Mouse (Mus musculus) pancreas, adult 10 weeks (tissue): ENCODE results near the gene Foxb2. TPM values are rescaled to one million over a fixed set of nuclear protein-coding genes. Genes with fewer than 3 reads are reported as not detected.

Experiments
- polyA plus RNA-seq: library from polyadenylated mRNA; stranded (reverse); fragments of 350-450 nt; fragmentation: Illumina TruSeq; extraction: RNeasy Lipid Tissue Mini Kit (QIAGEN cat#74804); gene quantifications from one replicate; pipeline ENCODE4 v1.2.3, GENCODE M21; 2015; ENCODE audit warnings: low read depth, low replicate concordance; ENCODE audit not compliant: insufficient read depth

The Foxb2 gene
- not detected for polyA plus RNA-seq

DNA sequence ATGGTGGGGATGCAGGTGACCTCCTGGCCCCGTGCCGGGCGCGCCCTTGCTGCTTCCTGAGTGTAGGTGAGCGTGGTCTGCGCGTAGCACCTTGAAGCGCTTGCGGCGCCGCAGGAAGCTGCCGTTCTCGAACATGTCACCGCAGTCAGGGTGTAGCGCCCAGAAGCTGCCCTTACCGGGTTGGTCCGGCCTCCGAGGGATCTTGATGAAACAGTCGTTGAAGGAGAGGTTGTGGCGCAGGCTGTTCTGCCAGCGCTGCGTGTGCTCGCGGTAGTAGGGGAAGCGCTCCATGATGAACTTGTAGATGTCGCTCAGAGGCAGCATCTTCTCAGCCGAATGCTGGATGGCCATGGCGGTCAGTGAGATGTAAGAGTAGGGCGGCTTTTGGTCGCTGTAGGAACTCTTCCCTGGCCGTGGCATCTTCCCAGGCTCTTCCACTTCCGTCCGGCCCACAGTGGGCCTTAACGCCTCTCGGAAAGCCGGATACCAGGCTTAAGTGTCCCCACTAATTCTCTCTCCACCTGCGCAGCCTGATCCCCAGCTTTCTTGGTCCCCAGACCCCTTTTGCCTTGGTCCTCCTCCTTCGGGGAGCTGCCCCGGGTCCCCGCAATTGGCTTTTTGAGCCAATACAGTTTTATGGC lies at the start of gene Foxb2:
Gene Foxb2, minus strand, starts transcription at position 585 of the 641 bp plus-strand sequence.

Other genes with a start within 250 kb of the Foxb2 start
- gene Vps13a, start 92.9 kb downstream of the Foxb2 start, polyA plus RNA-seq: 6.6 TPM
- gene Prune2, start 82.3 kb upstream of the Foxb2 start, polyA plus RNA-seq: 2.3 TPM